Mouse (Mus musculus) liver, embryonic 11.5 days (tissue): ENCODE data around the gene Edc4. TPM values are rescaled to one million over a fixed set of nuclear protein-coding genes. Genes with fewer than 3 reads are reported as not detected.

Source experiments
- ATAC-seq: fragments of 200-750 bp; cut with Nextera tagmentation; replicated peaks from 2 replicates; pipeline ENCODE4 v1.8.0; 2017; ENCODE audit warnings: moderate number of reproducible peaks, mild to moderate bottlenecking, moderate TSS enrichment, moderate library complexity; ENCODE audit not compliant: low FRiP score
- DNase-seq: peaks from one replicate; pipeline ENCODE4 v3.0.0-alpha.2; 2017; ENCODE audit warnings: low spot score
- H3K27ac ChIP-seq: fragments of 300-500 bp; sonication (generic); 2 replicates; pipeline ENCODE4 v1.5.1; 2014; ENCODE audit warnings: mild to moderate bottlenecking, low read depth, low read length, control low read depth
- H3K27me3 ChIP-seq: fragments of 300-500 bp; sonication (generic); replicated peaks from 2 replicates; pipeline ENCODE4 v1.6.1; 2014; ENCODE audit warnings: low read length, mixed read lengths; ENCODE audit not compliant: control insufficient read depth, insufficient read depth
- H3K36me3 ChIP-seq: fragments of 300-500 bp; sonication (generic); 2 replicates; pipeline ENCODE4 v1.6.1; 2014; ENCODE audit warnings: mild to moderate bottlenecking, low read length, moderate library complexity, mixed read lengths; ENCODE audit not compliant: control insufficient read depth, insufficient read depth
- H3K4me1 ChIP-seq: fragments of 300-500 bp; sonication (generic); replicated peaks from 2 replicates; pipeline ENCODE4 v1.6.1; 2014; ENCODE audit warnings: low read length, mixed read lengths; ENCODE audit not compliant: control insufficient read depth, insufficient read depth
- H3K4me2 ChIP-seq: fragments of 300-500 bp; sonication (generic); 2 replicates; pipeline ENCODE4 v1.6.1; 2014; ENCODE audit warnings: mild to moderate bottlenecking, control low read depth, moderate library complexity
- H3K4me3 ChIP-seq: fragments of 300-500 bp; sonication (generic); 2 replicates; pipeline ENCODE4 v1.5.1; 2014; ENCODE audit warnings: low read depth, low read length, control low read depth
- H3K9ac ChIP-seq: fragments of 300-500 bp; sonication (generic); 2 replicates; pipeline ENCODE4 v1.6.1; 2014; ENCODE audit warnings: low read depth, low read length, control low read depth
- H3K9me3 ChIP-seq: fragments of 300-500 bp; sonication (generic); 2 replicates; pipeline ENCODE4 v1.6.1; 2016; ENCODE audit warnings: low read length, inconsistent platforms, mixed read lengths; ENCODE audit not compliant: control insufficient read depth
- WGBS: fragments of 180-500 bp; shearing (Covaris S2); extraction: QIAGEN DNeasy Blood & Tissue Kit; methylation state at CpG from one replicate; pipeline ENCODE4 v1.1.7; 2014; 5-methylcytosine and 5-hydroxymethylcytosine counted together
- polyA plus RNA-seq: library from polyadenylated mRNA; unstranded; fragments of >200 nt; fragmentation: Nextera tagmentation; extraction: Ambion mirVana; gene quantifications from 2 replicates; pipeline ENCODE4 v1.2.1, GENCODE M21; 2014

The Edc4 gene
- polyA plus RNA-seq, 1 experiment from 2014 or later = 43.7 TPM

- peak; percentile 15 for ATAC-seq
- peaks cover 3% of the 10 kb centered on the region; the same call in 1 of the 2 replicates for H3K36me3 ChIP-seq
- peak overlapping the region; percentile 73 for H3K4me2 ChIP-seq
- H3K9ac ChIP-seq = peak overlapping the region; percentile 64
- peak overlapping the region; percentile 98 for H3K4me3 ChIP-seq
- WGBS = 25% methylated on average over 5 of the region's 5 CpGs
- no peaks in the 10 kb centered on the region for H3K27me3 ChIP-seq
- no peaks in the 10 kb centered on the region for H3K9me3 ChIP-seq
- peak overlapping the region; percentile 93 for H3K27ac ChIP-seq
- DNase-seq = peak; percentile 42
- H3K4me1 ChIP-seq = peaks cover 54% of the 10 kb centered on the region
These were observed 21.4 kb upstream of the Edc4 start for GRCm38 (mm10) chr8:105859314-105859713.

DNA sequence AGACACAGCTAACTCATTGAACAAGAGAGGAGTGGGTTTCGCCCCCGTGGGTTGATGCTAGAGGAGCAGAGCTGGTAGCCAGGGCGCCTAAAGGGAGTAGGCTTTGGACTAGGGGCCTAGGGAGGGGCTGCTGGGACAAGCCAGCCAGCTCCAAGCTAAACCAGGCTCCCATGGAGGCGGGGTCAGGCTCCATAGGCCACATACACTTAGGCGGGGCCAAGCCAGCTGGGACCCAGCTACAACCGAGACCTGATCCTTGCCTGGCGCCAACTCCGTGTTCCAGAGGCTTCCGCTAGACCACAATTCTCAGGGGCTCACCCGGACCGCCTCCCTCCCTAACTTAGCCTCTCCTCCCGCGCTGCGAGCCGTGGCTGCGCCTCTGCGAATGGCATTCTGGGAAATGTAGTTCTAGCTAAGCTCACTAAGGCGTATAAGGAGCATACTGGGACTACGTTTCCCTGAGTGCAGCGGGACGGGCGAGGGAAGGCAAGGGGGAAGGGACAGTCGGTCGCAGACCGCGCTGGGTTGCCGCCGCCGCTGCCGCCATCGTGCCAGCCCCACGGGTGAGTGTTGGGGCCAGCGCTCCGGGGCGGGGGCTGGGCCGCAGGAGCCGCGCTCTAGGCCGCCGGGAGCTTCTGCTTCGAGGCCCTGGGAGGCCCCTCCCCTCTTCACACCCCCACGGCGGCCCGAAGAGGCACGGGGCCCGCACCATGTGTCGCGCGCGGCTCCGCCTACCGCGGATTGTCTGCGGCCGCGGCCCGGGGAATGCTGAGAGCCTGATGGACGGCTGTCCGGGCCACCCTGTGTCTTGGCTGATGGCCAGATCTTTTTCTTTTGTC lies 20.3 kb upstream of the Edc4 start, which contains the start of gene Nutf2:
Gene Nutf2 (plus strand): TSS at position 438 of the 839 bp plus-strand sequence.
- H3K4me2 ChIP-seq = peak within 1 kb of the TSS; percentile 84
- peaks cover 59% of the 10 kb centered on the region for H3K4me1 ChIP-seq
- peak; percentile 96 for ATAC-seq

DNA sequence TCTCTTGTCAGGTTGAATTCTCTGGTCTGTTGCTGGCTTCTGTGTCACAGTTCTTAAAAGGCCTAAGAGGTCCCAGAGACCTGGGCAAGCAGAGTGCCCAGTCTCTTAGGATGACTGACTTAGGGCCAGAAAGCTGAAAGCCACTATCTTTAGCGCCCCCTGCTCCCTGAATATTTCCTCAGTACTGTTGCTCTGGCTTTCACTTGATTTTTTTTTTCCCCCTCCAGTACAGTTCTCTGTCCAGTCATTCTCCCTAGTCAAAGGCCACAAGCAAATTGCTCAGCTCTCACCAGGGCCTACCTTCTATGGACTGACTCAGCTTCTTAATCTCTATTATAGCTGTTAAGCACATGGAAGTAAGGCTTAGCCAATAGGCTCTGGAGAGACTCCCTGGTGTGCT lies 18.7 kb upstream of the Edc4 start:
- Histone ChIP-seq H3K9me3 (no peaks in the 10 kb centered on the region), H3K4me3 (peak overlapping the region; percentile 98), H3K27ac (peak overlapping the region; percentile 93; the same call in 1 of the 2 replicates), H3K36me3 (peaks cover 11% of the 10 kb centered on the region), H3K4me1 (peaks cover 54% of the 10 kb centered on the region), H3K27me3 (no peaks in the 10 kb centered on the region), H3K4me2 (peak overlapping the region; percentile 84), H3K9ac (peak overlapping the region; percentile 97)
- 0% methylated on average over 1 of the region's 1 CpGs for WGBS
- no peak for DNase-seq
- no peak for ATAC-seq

More for the DNA sequence above, 20.3 kb upstream of the Edc4 start, which contains the start of gene Nutf2:
- H3K4me3 ChIP-seq = peak within 1 kb of the TSS; percentile 98
- H3K27ac ChIP-seq = peak within 1 kb of the TSS; percentile 93
- peak within 1 kb of the TSS; percentile 97 for H3K9ac ChIP-seq
- no peaks in the 10 kb centered on the region for H3K9me3 ChIP-seq
- peak; percentile 93 for DNase-seq
- no peaks in the 10 kb centered on the region for H3K27me3 ChIP-seq
- WGBS = under 1% methylated on average over 57 of the region's 59 CpGs
- peaks cover 5% of the 10 kb centered on the region; the same call in 1 of the 2 replicates for H3K36me3 ChIP-seq

DNA sequence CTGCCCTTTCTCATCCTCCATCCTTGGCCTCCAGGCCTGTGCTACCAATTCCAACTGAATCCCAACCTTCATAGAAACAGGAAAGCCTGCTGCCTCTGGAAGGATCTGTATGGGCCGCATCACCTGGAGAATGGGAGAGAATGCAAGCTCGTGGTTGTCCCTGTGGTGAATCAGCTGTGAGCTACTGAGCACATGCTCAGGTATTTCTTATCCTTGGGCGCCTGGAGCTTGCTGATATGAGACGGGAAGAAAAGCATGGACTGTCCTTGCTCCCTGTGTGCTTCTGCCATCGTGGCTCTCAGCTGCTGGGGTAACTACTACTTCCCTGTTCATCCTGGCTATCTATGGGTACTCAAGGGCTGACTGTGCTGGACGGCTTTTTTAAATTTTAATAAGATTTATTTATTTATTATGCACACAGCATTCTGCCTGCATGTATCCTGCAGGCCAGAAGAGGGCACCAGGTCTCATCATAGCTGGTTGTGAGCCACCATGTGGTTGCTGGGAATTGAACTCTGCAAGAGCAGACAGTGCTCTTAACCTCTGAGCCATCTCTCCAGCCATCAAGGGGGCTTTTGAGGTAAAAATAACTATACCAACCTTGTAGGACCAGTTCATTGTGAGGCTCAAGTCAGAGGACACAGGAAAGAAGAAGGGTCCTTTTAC lies 14.2 kb upstream of the Edc4 start:
- Histone ChIP-seq H3K4me3 (no peak overlapping the region), H3K4me1 (peaks cover 26% of the 10 kb centered on the region), H3K4me2 (no peak overlapping the region), H3K27ac (0 out of 2 replicates have a peak overlapping the region, but pooled peaks have one; percentile 22), H3K9ac (no peak overlapping the region), H3K9me3 (no peaks in the 10 kb centered on the region), H3K27me3 (no peaks in the 10 kb centered on the region), H3K36me3 (peaks cover 30% of the 10 kb centered on the region)
- DNase-seq = no peak
- WGBS = 62% methylated on average over 6 of the region's 6 CpGs
- ATAC-seq = peak; percentile 48

- H3K4me1 ChIP-seq = no peaks in the 10 kb centered on the region
- ATAC-seq (no peak), DNase-seq (no peak)
- no peaks in the 10 kb centered on the region for H3K27me3 ChIP-seq
- H3K27ac ChIP-seq = no peak overlapping the region
- 85% methylated on average over 6 of the region's 6 CpGs for WGBS
- H3K4me2 ChIP-seq = no peak overlapping the region
- no peaks in the 10 kb centered on the region for H3K9me3 ChIP-seq
- H3K36me3 ChIP-seq = peaks cover 33% of the 10 kb centered on the region; the same call in 1 of the 2 replicates
- no peak overlapping the region for H3K4me3 ChIP-seq
- no peak overlapping the region for H3K9ac ChIP-seq
These were observed 6.4 kb upstream of the Edc4 start for GRCm38 (mm10) chr8:105874301-105874700.

- H3K27ac ChIP-seq = no peak overlapping the region
- H3K27me3 ChIP-seq = no peaks in the 10 kb centered on the region
- no peak overlapping the region for H3K4me2 ChIP-seq
- H3K4me1 ChIP-seq = no peaks in the 10 kb centered on the region; the same call in 1 of the 2 replicates
- no peaks in the 10 kb centered on the region for H3K9me3 ChIP-seq
- no peak overlapping the region for H3K9ac ChIP-seq
- ATAC-seq (no peak), DNase-seq (no peak)
- WGBS = 92% methylated on average over 12 of the region's 12 CpGs
- H3K36me3 ChIP-seq = peaks cover 72% of the 10 kb centered on the region
- no peak overlapping the region for H3K4me3 ChIP-seq
These were observed 9.2 kb downstream of the Edc4 start for GRCm38 (mm10) chr8:105889756-105890465.

DNA sequence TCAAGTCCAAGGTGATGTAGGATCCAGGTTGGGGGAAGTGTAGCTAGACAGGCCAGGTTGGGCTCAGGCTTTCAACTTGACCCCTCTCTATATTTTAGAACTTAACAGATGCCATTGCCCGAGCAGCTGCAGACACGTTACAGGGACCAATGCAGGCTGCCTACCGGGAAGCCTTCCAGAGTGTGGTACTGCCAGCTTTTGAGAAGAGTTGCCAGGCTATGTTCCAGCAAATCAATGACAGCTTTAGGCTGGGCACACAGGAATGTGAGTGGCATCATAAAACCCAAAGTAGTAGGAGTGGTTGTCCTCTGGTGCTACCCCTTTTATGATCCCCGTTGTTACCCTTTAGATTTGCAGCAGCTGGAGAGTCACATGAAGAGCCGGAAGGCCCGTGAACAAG lies 10.2 kb downstream of the Edc4 start:
- no peaks in the 10 kb centered on the region for H3K9me3 ChIP-seq
- no peaks in the 10 kb centered on the region for H3K27me3 ChIP-seq
- peaks cover 65% of the 10 kb centered on the region for H3K36me3 ChIP-seq
- no peak overlapping the region for H3K4me2 ChIP-seq
- no peak overlapping the region for H3K27ac ChIP-seq
- H3K4me1 ChIP-seq = no peaks in the 10 kb centered on the region; the same call in 1 of the 2 replicates
- no peak for DNase-seq
- H3K9ac ChIP-seq = no peak overlapping the region
- no peak for ATAC-seq
- WGBS = 92% methylated on average over 6 of the region's 6 CpGs
- no peak overlapping the region for H3K4me3 ChIP-seq

DNA sequence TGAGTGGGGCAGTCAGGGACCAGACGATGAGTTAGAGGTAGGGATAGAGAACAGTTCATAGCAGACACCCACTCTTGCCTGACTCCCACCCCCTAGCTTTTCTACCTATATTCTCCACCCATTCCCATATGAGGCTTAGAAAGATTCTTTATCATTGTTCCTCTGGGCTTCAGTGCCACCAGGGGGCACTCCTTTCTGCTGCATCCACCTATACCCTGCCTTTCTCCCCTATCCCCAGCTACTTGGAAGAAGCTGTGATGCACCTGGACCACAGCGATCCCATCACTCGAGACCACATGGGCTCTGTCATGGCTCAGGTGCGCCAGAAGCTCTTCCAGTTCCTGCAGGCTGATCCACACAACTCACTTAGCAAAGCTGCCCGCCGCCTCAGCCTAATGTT lies 11.8 kb downstream of the Edc4 start:
- Histone ChIP-seq H3K36me3 (peaks cover 50% of the 10 kb centered on the region), H3K27ac (no peak overlapping the region), H3K4me1 (no peaks in the 10 kb centered on the region; the same call in 1 of the 2 replicates), H3K9ac (no peak overlapping the region), H3K27me3 (no peaks in the 10 kb centered on the region), H3K9me3 (no peaks in the 10 kb centered on the region), H3K4me3 (no peak overlapping the region), H3K4me2 (no peak overlapping the region)
- DNase-seq = no peak
- no peak for ATAC-seq
- WGBS = 84% methylated on average over 6 of the region's 6 CpGs
